Mouse (Mus musculus) ovary, adult 2 months (tissue): ENCODE results near the gene Ndufb6. TPM values are rescaled to one million over a fixed set of nuclear protein-coding genes. Genes with fewer than 3 reads are reported as not detected.

ENCODE experiments used
- polyA plus RNA-seq: library from polyadenylated mRNA; depleted of rRNA; stranded (reverse); fragments of >200 nt; gene quantifications from 2 replicates; pipeline ENCODE4 v1.2.3, GENCODE M21; 2012; rRNA removed

Ndufb6 gene
- polyA plus RNA-seq, result 77.2 and 86.9 TPM in 2 replicates

DNA sequence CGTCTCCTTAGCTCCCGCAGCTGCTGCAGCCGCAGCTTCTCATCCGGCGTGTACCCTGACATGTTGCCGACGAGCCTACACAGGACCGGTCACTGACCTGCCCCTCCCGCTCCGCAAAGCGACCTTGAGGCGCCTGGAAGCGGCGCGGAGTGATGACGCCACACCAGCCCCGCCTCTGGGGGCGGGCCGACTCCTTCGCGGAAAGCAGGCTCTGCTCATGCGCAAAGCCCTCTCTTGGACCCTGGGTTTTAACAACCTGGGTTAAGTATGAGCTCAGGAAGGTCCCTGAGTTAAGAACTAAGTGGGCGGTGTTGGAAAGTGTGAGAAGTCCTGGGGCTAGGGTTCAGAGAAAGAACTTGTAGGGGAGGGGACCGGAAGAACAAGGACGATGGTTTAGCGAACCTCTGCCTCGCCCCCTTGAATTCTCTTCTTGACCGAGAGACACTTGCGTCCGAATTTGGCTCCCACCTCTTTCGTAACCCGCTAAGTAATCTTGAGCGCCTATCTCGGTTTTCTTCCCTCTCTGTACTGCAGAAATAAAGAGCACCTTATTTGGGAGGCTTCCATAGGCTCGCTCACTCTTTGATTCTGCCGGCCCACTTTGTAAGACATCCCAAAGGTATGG, at the start of gene Ndufb6:
Ndufb6 (minus strand) TSS at position 146 of the 625 bp plus-strand sequence.

GRCm38 (mm10) chr4:40269430-40270032, 9.7 kb downstream of the Ndufb6 start, which contains the start of the genes Smim27 and Topors:
TSS of gene Smim27 (plus strand) at chr4:40269579.
TSS of gene Topors (minus strand) at chr4:40269850.

GRCm38 (mm10) chr4:40239409-40240271, 39.6 kb downstream of the Ndufb6 start, which contains the start of gene Ddx58:
TSS of gene Ddx58 (minus strand) at chr4:40239828.

Other genes starting within 250 kb of the Ndufb6 start
- 47.2 and 59.7 TPM in 2 replicates for gene Aco1, start 136.3 kb downstream of the Ndufb6 start, polyA plus RNA-seq
- 7.9 and 12.6 TPM in 2 replicates for gene Ddx58, start 39.6 kb downstream of the Ndufb6 start, polyA plus RNA-seq
- gene Smim27, start 9.8 kb downstream of the Ndufb6 start, polyA plus RNA-seq, result 30.5 and 35.2 TPM in 2 replicates
- 3.9 and 4.4 TPM in 2 replicates for gene Topors, start 9.6 kb downstream of the Ndufb6 start, polyA plus RNA-seq
- gene Tmem215, start 192.8 kb upstream of the Ndufb6 start, polyA plus RNA-seq, result 0.92 and 1.2 TPM in 2 replicates